Mouse (Mus musculus) liver, adult 10 weeks (tissue): ENCODE measurements around the gene Cinp. TPM values are rescaled to one million over a fixed set of nuclear protein-coding genes. Genes with fewer than 3 reads are reported as not detected.

Source experiments
- polyA plus RNA-seq: library from polyadenylated mRNA; stranded (reverse); fragments of 350-450 nt; fragmentation: Illumina TruSeq; extraction: RNeasy Lipid Tissue Mini Kit (QIAGEN cat#74804); gene quantifications from one replicate; pipeline ENCODE4 v1.2.3, GENCODE M21; 2014; ENCODE audit warnings: low read depth, low replicate concordance

Gene Cinp
- 19.4 TPM for polyA plus RNA-seq

GRCm38 (mm10) chr12:110889036-110890020, at the start of gene Cinp, which contains the start of gene Tecpr2:
Gene Cinp, minus strand, starts transcription at chr12:110889145.
Gene Tecpr2, plus strand, starts transcription at chr12:110889264.

GRCm38 (mm10) chr12:110850010-110850928, 38.7 kb downstream of the Cinp start, which contains the start of gene Zfp839:
Gene Zfp839, plus strand, starts transcription at chr12:110850253.

GRCm38 (mm10) chr12:110840348-110841198, 48.4 kb downstream of the Cinp start, which contains the start of gene Mok:
Gene Mok, minus strand, starts transcription at chr12:110840939.

Other genes with a start within 250 kb of the Cinp start
- gene 1700001K19Rik, start 206.5 kb downstream of the Cinp start, polyA plus RNA-seq = not detected
- gene Hsp90aa1, start 186.4 kb downstream of the Cinp start, polyA plus RNA-seq = 345 TPM
- gene Wdr20, start 151.2 kb downstream of the Cinp start, polyA plus RNA-seq = 21.1 TPM
- gene Mok, start 48.2 kb downstream of the Cinp start, polyA plus RNA-seq = not detected
- gene Zfp839, start 38.9 kb downstream of the Cinp start, polyA plus RNA-seq = 4.6 TPM
- gene Tecpr2, start 119 bp upstream of the Cinp start, polyA plus RNA-seq = 2.1 TPM
- not detected for gene Ankrd9, start 89.9 kb upstream of the Cinp start, polyA plus RNA-seq
- gene Rcor1, start 150.2 kb upstream of the Cinp start, polyA plus RNA-seq = 9.1 TPM